Mouse (Mus musculus) left cerebral cortex, postnatal 4 days (tissue): ENCODE data around the gene Cmss1. TPM values are rescaled to one million over a fixed set of nuclear protein-coding genes. Genes with fewer than 3 reads are reported as not detected.

Experiments
- total RNA-seq, 2 experiments: library from RNA; stranded (reverse); gene quantifications; 2 replicates each; pipeline ENCODE4 v1.2.3; 2021

Cmss1 gene
- total RNA-seq, 2 experiments from 2014 or later = 16.4 to 17.0 TPM

Other genes with a start within 250 kb of the Cmss1 start
- 1 to 10 TPM; 2.6 to 3.4 TPM for gene Col8a1, start 147.9 kb upstream of the Cmss1 start, total RNA-seq